Mouse (Mus musculus) urinary bladder, adult 2 months (tissue): ENCODE measurements around the gene Ncoa5. TPM values are rescaled to one million over a fixed set of nuclear protein-coding genes. Genes with fewer than 3 reads are reported as not detected.

Experiments used
- DNase-seq: peaks from one replicate; pipeline ENCODE4 v3.0.0; 2022; ENCODE audit warnings: low spot score
- polyA plus RNA-seq: library from polyadenylated mRNA; depleted of rRNA; stranded (reverse); fragments of >200 nt; gene quantifications from 2 replicates; pipeline ENCODE4 v1.2.3, GENCODE M21; 2012; rRNA removed

Ncoa5 gene
- 30.9 and 33.6 TPM in 2 replicates for polyA plus RNA-seq

GRCm38 (mm10) chr2:165034131-165035057 lies at the start of gene Ncoa5:
Ncoa5 (minus strand) TSS chr2:165034867.
- DNase-seq = peak; percentile 98

GRCm38 (mm10) chr2:165081257-165081656 lies 46.6 kb upstream of the Ncoa5 start:
- DNase-seq = no peak

- no peak for DNase-seq
Measured at GRCm38 (mm10) chr2:165080657-165081056, 46.0 kb upstream of the Ncoa5 start.

- no peak for DNase-seq
Measured at GRCm38 (mm10) chr2:165078605-165079004, 43.9 kb upstream of the Ncoa5 start.

- DNase-seq = no peak
Measured at GRCm38 (mm10) chr2:165078045-165078444, 43.4 kb upstream of the Ncoa5 start.

- DNase-seq = no peak
Measured at GRCm38 (mm10) chr2:165077055-165077454, 42.4 kb upstream of the Ncoa5 start.

- DNase-seq = peak; percentile 56
Measured at GRCm38 (mm10) chr2:165074937-165075336, 40.3 kb upstream of the Ncoa5 start.

- no peak for DNase-seq
Measured at GRCm38 (mm10) chr2:165074081-165074884, 39.6 kb upstream of the Ncoa5 start.

- no peak for DNase-seq
Measured at GRCm38 (mm10) chr2:165073381-165073781, 38.7 kb upstream of the Ncoa5 start.

- no peak for DNase-seq
Measured at GRCm38 (mm10) chr2:165070096-165070816, 35.6 kb upstream of the Ncoa5 start.

- DNase-seq = no peak
Measured at GRCm38 (mm10) chr2:165068806-165069205, 34.1 kb upstream of the Ncoa5 start.

GRCm38 (mm10) chr2:165064489-165064888 lies 29.8 kb upstream of the Ncoa5 start:
- no peak for DNase-seq

GRCm38 (mm10) chr2:165061638-165062433 lies 27.2 kb upstream of the Ncoa5 start:
- no peak for DNase-seq

- DNase-seq = no peak
Measured at GRCm38 (mm10) chr2:165059961-165060360, 25.3 kb upstream of the Ncoa5 start.

- no peak for DNase-seq
Measured at GRCm38 (mm10) chr2:165056377-165057085, 21.9 kb upstream of the Ncoa5 start.

GRCm38 (mm10) chr2:165055905-165056304 lies 21.2 kb upstream of the Ncoa5 start:
- DNase-seq = no peak

GRCm38 (mm10) chr2:165054888-165055852 lies 20.5 kb upstream of the Ncoa5 start, which contains the start of gene Cd40:
Cd40 (plus strand) TSS chr2:165055627.
- DNase-seq = no peak

- DNase-seq = no peak
Measured at GRCm38 (mm10) chr2:165051566-165051965, 16.9 kb upstream of the Ncoa5 start.
